Mouse (Mus musculus) thymus, adult 2 months (tissue): ENCODE measurements around the gene Catip.

Source experiments
- CTCF ChIP-seq: fragments of 200-500 bp; IDR thresholded peaks from 2 replicates; pipeline ENCODE4 v1.5.1; 2012; ENCODE audit warnings: mild to moderate bottlenecking, control low read depth, low read length, moderate library complexity, borderline replicate concordance; ENCODE audit not compliant: control insufficient read depth, poor library complexity, insufficient read depth; ENCODE audit errors: extremely low read depth
- POLR2A ChIP-seq: fragments of 200-500 bp; IDR thresholded peaks from 2 replicates; pipeline ENCODE4 v1.6.1; 2012; ENCODE audit warnings: mild to moderate bottlenecking, low read length, control low read depth, moderate library complexity; ENCODE audit not compliant: control insufficient read depth, poor library complexity, insufficient read depth; ENCODE audit errors: extremely low read depth

- no peak for TF ChIP-seq POLR2A
- TF ChIP-seq CTCF: no peak
These were observed 17.6 kb upstream of the Catip start for GRCm38 (mm10) chr1:74344163-74344916.
